Mouse (Mus musculus) limb, embryonic 14.5 days (tissue): Measurements from ENCODE around the gene Esrp2. TPM values are rescaled to one million over a fixed set of nuclear protein-coding genes. Genes with fewer than 3 reads are reported as not detected.

ENCODE experiments used
- ATAC-seq: fragments of 200-750 bp; cut with Nextera tagmentation; 2 replicates; pipeline ENCODE4 v1.8.0; 2017; ENCODE audit warnings: low read depth, moderate number of reproducible peaks, moderate TSS enrichment; ENCODE audit not compliant: low FRiP score
- DNase-seq: peaks from one replicate; pipeline ENCODE4 v3.0.0-alpha.2; 2015; ENCODE audit warnings: low spot score
- H3K27ac ChIP-seq: fragments of 300-500 bp; sonication (generic); replicated peaks from 2 replicates; pipeline ENCODE4 v1.5.1; 2014; ENCODE audit warnings: low read depth, mild to moderate bottlenecking, low read length, moderate library complexity, mixed read lengths
- H3K27me3 ChIP-seq: fragments of 300-500 bp; sonication (generic); 2 replicates; pipeline ENCODE4 v1.6.1; 2014; ENCODE audit warnings: low read length, mixed read lengths; ENCODE audit not compliant: control insufficient read depth, insufficient read depth
- H3K36me3 ChIP-seq: fragments of 300-500 bp; sonication (generic); 2 replicates; pipeline ENCODE4 v1.6.1; 2014; ENCODE audit warnings: mild to moderate bottlenecking, low read length, moderate library complexity, mixed read lengths; ENCODE audit not compliant: control insufficient read depth, insufficient read depth
- H3K4me1 ChIP-seq: fragments of 300-500 bp; sonication (generic); 2 replicates; pipeline ENCODE4 v1.6.1; 2014; ENCODE audit warnings: antibody characterized with exemption, low read length, mixed read lengths; ENCODE audit not compliant: control insufficient read depth, insufficient read depth
- H3K4me2 ChIP-seq: fragments of 300-500 bp; sonication (generic); replicated peaks from 2 replicates; pipeline ENCODE4 v1.6.1; 2014; ENCODE audit warnings: low read depth, mild to moderate bottlenecking, low read length, moderate library complexity; ENCODE audit not compliant: severe bottlenecking
- H3K4me3 ChIP-seq: fragments of 300-500 bp; sonication (generic); replicated peaks from 2 replicates; pipeline ENCODE4 v1.5.1; 2014; ENCODE audit warnings: low read length
- H3K9ac ChIP-seq: fragments of 300-500 bp; sonication (generic); 2 replicates; pipeline ENCODE4 v1.6.1; 2014; ENCODE audit warnings: mild to moderate bottlenecking, low read depth, low read length, moderate library complexity; ENCODE audit not compliant: severe bottlenecking
- H3K9me3 ChIP-seq: fragments of 300-500 bp; sonication (generic); 2 replicates; pipeline ENCODE4 v1.6.1; 2016; ENCODE audit warnings: low read length; ENCODE audit not compliant: control insufficient read depth
- POLR2A ChIP-seq: fragments of 200-500 bp; IDR thresholded peaks from 2 replicates; pipeline ENCODE4 v1.8.0; 2012; ENCODE audit warnings: inconsistent platforms, mild to moderate bottlenecking, moderate library complexity, borderline replicate concordance; ENCODE audit not compliant: insufficient read depth, insufficient read length; ENCODE audit errors: extremely low read depth
- WGBS: fragments of 180-500 bp; shearing (Covaris S2); extraction: QIAGEN DNeasy Blood & Tissue Kit; methylation state at CpG from one replicate; pipeline ENCODE4 v1.1.7; 2014; 5-methylcytosine and 5-hydroxymethylcytosine counted together
- polyA plus RNA-seq, 2 experiments: library from polyadenylated mRNA; depleted of rRNA in 1 of 2; stranded (reverse) in 1 of 2; unstranded in 1 of 2; fragments of >200 nt; fragmentation: Nextera tagmentation in 1 of 2; extraction: Ambion mirVana in 1 of 2; gene quantifications; 2 replicates each; pipeline versions ENCODE4 v1.2.1 to v1.2.3; 2012 to 2014

Gene Esrp2
- polyA plus RNA-seq, 2 experiments, result 34.3 to 38.9 TPM

- ATAC-seq, result no peak
- Histone ChIP-seq H3K9ac (no peak overlapping the region), H3K27me3 (peaks cover 43% of the 10 kb centered on the region), H3K4me3 (no peak overlapping the region), H3K9me3 (no peaks in the 10 kb centered on the region), H3K4me1 (peaks cover 16% of the 10 kb centered on the region), H3K36me3 (peaks cover 45% of the 10 kb centered on the region), H3K4me2 (no peak overlapping the region), H3K27ac (no peak overlapping the region)
- 65% methylated on average over 13 of the region's 13 CpGs for WGBS
- TF ChIP-seq POLR2A, result no peak
- no peak for DNase-seq
Measured at GRCm38 (mm10) chr8:106133526-106133925, 3.2 kb downstream of the Esrp2 start.

- WGBS, result 91% methylated on average over 11 of the region's 11 CpGs
- DNase-seq (no peak), ATAC-seq (no peak)
- no peaks in the 10 kb centered on the region for H3K9me3 ChIP-seq
- H3K27ac ChIP-seq, result no peak overlapping the region
- H3K4me3 ChIP-seq, result no peak overlapping the region
- peaks cover 39% of the 10 kb centered on the region for H3K27me3 ChIP-seq
- peaks cover 57% of the 10 kb centered on the region for H3K36me3 ChIP-seq
- TF ChIP-seq POLR2A, result no peak
- H3K9ac ChIP-seq, result no peak overlapping the region
- H3K4me2 ChIP-seq, result no peak overlapping the region
- peaks cover 14% of the 10 kb centered on the region for H3K4me1 ChIP-seq
Measured at GRCm38 (mm10) chr8:106132356-106132755, 4.4 kb downstream of the Esrp2 start.

GRCm38 (mm10) chr8:106131488-106132222 lies 5.1 kb downstream of the Esrp2 start:
- no peak overlapping the region for H3K9ac ChIP-seq
- peaks cover 32% of the 10 kb centered on the region for H3K27me3 ChIP-seq
- H3K4me3 ChIP-seq, result no peak overlapping the region
- 93% methylated on average over 7 of the region's 7 CpGs for WGBS
- no peak overlapping the region for H3K27ac ChIP-seq
- TF ChIP-seq POLR2A, result no peak
- ATAC-seq (no peak), DNase-seq (no peak)
- peaks cover 64% of the 10 kb centered on the region for H3K36me3 ChIP-seq
- H3K4me1 ChIP-seq, result peaks cover 7% of the 10 kb centered on the region
- H3K9me3 ChIP-seq, result no peaks in the 10 kb centered on the region
- no peak overlapping the region for H3K4me2 ChIP-seq

GRCm38 (mm10) chr8:106131021-106131420 lies 5.8 kb downstream of the Esrp2 start:
- WGBS, result 84% methylated on average over 4 of the region's 4 CpGs
- Histone ChIP-seq H3K4me2 (no peak overlapping the region), H3K9ac (no peak overlapping the region), H3K27me3 (peaks cover 25% of the 10 kb centered on the region), H3K27ac (no peak overlapping the region), H3K36me3 (peaks cover 65% of the 10 kb centered on the region), H3K4me3 (no peak overlapping the region), H3K4me1 (peaks cover 4% of the 10 kb centered on the region), H3K9me3 (no peaks in the 10 kb centered on the region)
- DNase-seq (no peak), ATAC-seq (no peak)
- TF ChIP-seq POLR2A, result no peak

- H3K9me3 ChIP-seq, result no peaks in the 10 kb centered on the region
- H3K36me3 ChIP-seq, result peaks cover 65% of the 10 kb centered on the region
- H3K4me1 ChIP-seq, result no peaks in the 10 kb centered on the region
- WGBS, result 82% methylated on average over 2 of the region's 2 CpGs
- no peak overlapping the region for H3K27ac ChIP-seq
- TF ChIP-seq POLR2A, result no peak
- ATAC-seq (no peak), DNase-seq (no peak)
- no peak overlapping the region for H3K4me3 ChIP-seq
- no peak overlapping the region for H3K9ac ChIP-seq
- peaks cover 20% of the 10 kb centered on the region for H3K27me3 ChIP-seq
- no peak overlapping the region for H3K4me2 ChIP-seq
Measured at GRCm38 (mm10) chr8:106130505-106130904, 6.3 kb downstream of the Esrp2 start.

- no peak for DNase-seq
- Histone ChIP-seq H3K4me2 (no peak overlapping the region), H3K9ac (no peak overlapping the region), H3K27ac (no peak overlapping the region), H3K27me3 (peaks cover 15% of the 10 kb centered on the region), H3K4me1 (no peaks in the 10 kb centered on the region), H3K9me3 (no peaks in the 10 kb centered on the region), H3K4me3 (no peak overlapping the region), H3K36me3 (peaks cover 66% of the 10 kb centered on the region)
- TF ChIP-seq POLR2A, result no peak
- 78% methylated on average over 2 of the region's 2 CpGs for WGBS
- ATAC-seq, result no peak
Measured at GRCm38 (mm10) chr8:106129997-106130396, 6.8 kb downstream of the Esrp2 start.
